Mouse (Mus musculus): ENCODE data around the gene Ccdc78.

DNA sequence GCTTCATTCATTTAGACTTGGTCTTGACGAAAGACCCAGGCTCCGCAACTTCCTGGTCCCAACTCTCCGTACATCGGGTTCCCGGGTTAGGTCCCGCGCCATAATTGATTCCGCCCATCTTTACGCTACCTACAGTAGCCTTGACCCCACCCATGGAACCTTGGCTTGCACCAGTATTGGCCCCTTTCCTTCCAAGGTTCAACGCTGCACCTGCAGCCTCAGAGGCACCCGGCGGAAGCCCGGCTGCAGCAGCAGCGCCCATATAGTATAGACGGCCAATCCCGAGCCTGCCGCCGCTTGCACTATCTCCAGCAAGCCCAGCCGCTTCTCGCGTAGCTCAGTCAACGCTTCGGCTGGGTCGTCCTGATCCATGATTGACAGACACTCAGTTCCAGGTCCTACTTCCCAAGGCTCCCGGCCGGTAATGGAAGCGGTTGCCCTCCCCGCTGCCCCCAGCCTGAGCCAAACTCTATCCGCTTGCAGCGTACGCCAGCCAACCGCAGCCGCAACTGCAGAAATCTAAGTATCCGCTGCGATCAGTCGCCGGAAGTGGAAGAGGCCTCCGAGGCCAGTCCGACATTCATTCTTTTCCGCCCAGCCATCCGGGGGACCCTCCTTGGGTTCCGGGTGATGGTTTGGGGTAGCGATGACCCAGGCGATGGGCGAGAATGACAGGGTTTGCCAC is 5.6 kb downstream of the Ccdc78 start:
- TF ChIP-seq CTCF (IDR thresholded peaks at IDR 0.05; ENCODE audit: low read depth, low read length) (no peak), EP300 (IDR thresholded peaks at IDR 0.05; ENCODE audit: insufficient read depth, low read depth, low read length) (no peak), POLR2A (IDR thresholded peaks at IDR 0.05; ENCODE audit: insufficient read depth, low read length) (no peak)
